Mouse (Mus musculus) liver, embryonic 14.5 days (tissue): ENCODE measurements around the gene Ankrd44. TPM values are rescaled to one million over a fixed set of nuclear protein-coding genes. Genes with fewer than 3 reads are reported as not detected.

Source experiments
- ATAC-seq: fragments of 200-750 bp; cut with Nextera tagmentation; 2 replicates; pipeline ENCODE4 v1.8.0; 2017; ENCODE audit warnings: moderate number of reproducible peaks, mild to moderate bottlenecking, moderate library complexity; ENCODE audit not compliant: insufficient read depth
- DNase-seq, 3 experiments: peaks; one replicate each; pipeline ENCODE4 v3.0.0-alpha.2; 2012 to 2013; ENCODE audit warnings: low read depth in 3 of 3, low spot score in 3 of 3
- H3K27ac ChIP-seq: fragments of 300-500 bp; sonication (generic); 2 replicates; pipeline ENCODE4 v1.5.1; 2014; ENCODE audit warnings: moderate library complexity, mild to moderate bottlenecking, control low read depth, inconsistent platforms
- H3K27me3 ChIP-seq: fragments of 300-500 bp; sonication (generic); 2 replicates; pipeline ENCODE4 v1.6.1; 2014; ENCODE audit warnings: mild to moderate bottlenecking, low read length, moderate library complexity; ENCODE audit not compliant: control insufficient read depth, insufficient read depth
- H3K36me3 ChIP-seq: fragments of 300-500 bp; sonication (generic); replicated peaks from 2 replicates; pipeline ENCODE4 v1.6.1; 2014; ENCODE audit warnings: low read depth; ENCODE audit not compliant: control insufficient read depth, insufficient read depth
- H3K4me1 ChIP-seq, 2 experiments: fragments of 200-500 bp in 1 of 2; fragments of 300-500 bp in 1 of 2; sonication (generic) in 1 of 2; replicated peaks; 2 replicates each; pipeline ENCODE4 v1.6.1; 2012 to 2014; ENCODE audit warnings: antibody characterized with exemption in 1 of 2, inconsistent platforms in 1 of 2, low read length in 1 of 2; ENCODE audit not compliant: control insufficient read depth in 2 of 2, insufficient read depth in 2 of 2
- H3K4me2 ChIP-seq: fragments of 300-500 bp; sonication (generic); 2 replicates; pipeline ENCODE4 v1.6.1; 2014; ENCODE audit warnings: low read depth, mild to moderate bottlenecking, control low read depth, moderate library complexity
- H3K4me3 ChIP-seq, 2 experiments: fragments of 200-500 bp in 1 of 2; fragments of 300-500 bp in 1 of 2; sonication (generic) in 1 of 2; 2 replicates each; pipeline ENCODE4 v1.5.1; 2012 to 2014; ENCODE audit warnings: low read depth in 2 of 2, low read length in 2 of 2, mild to moderate bottlenecking in 2 of 2, control low read depth in 1 of 2, inconsistent platforms in 1 of 2, moderate library complexity in 1 of 2; ENCODE audit not compliant: insufficient read depth in 1 of 2
- H3K9ac ChIP-seq: fragments of 300-500 bp; sonication (generic); replicated peaks from 2 replicates; pipeline ENCODE4 v1.6.1; 2014; ENCODE audit warnings: mild to moderate bottlenecking, control low read depth, moderate library complexity
- H3K9me3 ChIP-seq: fragments of 300-500 bp; sonication (generic); 2 replicates; pipeline ENCODE4 v1.6.1; 2016; ENCODE audit warnings: low read length, mixed read lengths; ENCODE audit not compliant: control insufficient read depth
- CTCF ChIP-seq: IDR thresholded peaks from 2 replicates; pipeline ENCODE4 v1.5.1; 2016; ENCODE audit warnings: antibody characterized with exemption, low read depth, control low read depth
- EP300 ChIP-seq: IDR thresholded peaks from 2 replicates; pipeline ENCODE4 v1.6.1; 2016; ENCODE audit warnings: antibody characterized with exemption, low read depth
- WGBS: fragments of 180-500 bp; shearing (Covaris S2); extraction: QIAGEN DNeasy Blood & Tissue Kit; methylation state at CpG from one replicate; pipeline ENCODE4 v1.1.7; 2014; ENCODE audit not compliant: insufficient replicate concordance; 5-methylcytosine and 5-hydroxymethylcytosine counted together
- polyA plus RNA-seq, 2 experiments: library from polyadenylated mRNA; depleted of rRNA in 1 of 2; stranded (reverse) in 1 of 2; unstranded in 1 of 2; fragments of >200 nt; fragmentation: Nextera tagmentation in 1 of 2; extraction: Ambion mirVana in 1 of 2; gene quantifications; 2 replicates each; pipeline versions ENCODE4 v1.2.1 to v1.2.3; 2012 to 2014

Gene Ankrd44
- polyA plus RNA-seq, 2 experiments, result 4.2 to 6.1 TPM

- no peaks in the 10 kb centered on the region for H3K9me3 ChIP-seq
These were observed 166.3 kb downstream of the Ankrd44 start for GRCm38 (mm10) chr1:54759841-54760240.

DNA sequence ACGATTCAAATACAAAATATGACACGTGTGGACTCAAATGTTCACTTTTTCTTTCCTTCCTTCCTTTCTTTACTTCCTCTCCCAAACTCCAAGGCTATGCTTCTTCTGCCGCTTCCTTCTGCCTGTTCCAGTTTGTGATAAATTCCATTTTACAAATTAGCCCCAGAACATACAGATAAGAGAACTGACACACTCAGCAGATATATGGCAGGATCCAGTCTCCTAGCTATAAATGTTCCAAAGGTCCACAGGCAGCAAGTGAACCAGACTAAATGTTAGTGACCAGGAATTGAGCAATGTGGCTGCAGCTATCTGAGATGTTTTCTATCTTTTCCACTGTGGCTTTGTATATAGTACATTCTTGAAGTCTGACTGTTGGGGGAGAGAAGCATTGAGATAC is 168.9 kb downstream of the Ankrd44 start:
- no peak overlapping the region for H3K4me2 ChIP-seq
- H3K9ac ChIP-seq, result no peak overlapping the region
- no peak for ATAC-seq

More at GRCm38 (mm10) chr1:54759841-54760240, 166.3 kb downstream of the Ankrd44 start:
- ATAC-seq, result no peak
- Histone ChIP-seq H3K4me1 (no peaks in the 10 kb centered on the region), H3K27me3 (no peaks in the 10 kb centered on the region), H3K36me3 (no peaks in the 10 kb centered on the region), H3K4me2 (no peak overlapping the region), H3K9ac (no peak overlapping the region), H3K27ac (no peak overlapping the region), H3K4me3 (no peak overlapping the region)
- TF ChIP-seq CTCF (no peak), EP300 (no peak)
- no peak for DNase-seq

GRCm38 (mm10) chr1:54755690-54756365 is 170.4 kb downstream of the Ankrd44 start:
- 79% methylated on average over 8 of the region's 8 CpGs for WGBS
- H3K9me3 ChIP-seq, result no peaks in the 10 kb centered on the region
- ATAC-seq, result no peak
- no peak overlapping the region for H3K4me3 ChIP-seq
- no peak for DNase-seq
- H3K9ac ChIP-seq, result no peak overlapping the region
- no peaks in the 10 kb centered on the region for H3K4me1 ChIP-seq
- H3K27me3 ChIP-seq, result no peaks in the 10 kb centered on the region
- no peak for TF ChIP-seq CTCF
- no peak for TF ChIP-seq EP300
- H3K4me2 ChIP-seq, result no peak overlapping the region
- H3K36me3 ChIP-seq, result no peaks in the 10 kb centered on the region
- no peak overlapping the region for H3K27ac ChIP-seq

More for the DNA sequence above, 168.9 kb downstream of the Ankrd44 start:
- no peaks in the 10 kb centered on the region for H3K4me1 ChIP-seq
- H3K4me3 ChIP-seq, result no peak overlapping the region
- no peaks in the 10 kb centered on the region for H3K27me3 ChIP-seq
- H3K27ac ChIP-seq, result no peak overlapping the region
- no peaks in the 10 kb centered on the region for H3K9me3 ChIP-seq
- TF ChIP-seq EP300 (no peak), CTCF (no peak)
- no peak for DNase-seq
- whole genome bisulfite sequencing, result 39% methylated on average over 3 of the region's 3 CpGs
- no peaks in the 10 kb centered on the region for H3K36me3 ChIP-seq

DNA sequence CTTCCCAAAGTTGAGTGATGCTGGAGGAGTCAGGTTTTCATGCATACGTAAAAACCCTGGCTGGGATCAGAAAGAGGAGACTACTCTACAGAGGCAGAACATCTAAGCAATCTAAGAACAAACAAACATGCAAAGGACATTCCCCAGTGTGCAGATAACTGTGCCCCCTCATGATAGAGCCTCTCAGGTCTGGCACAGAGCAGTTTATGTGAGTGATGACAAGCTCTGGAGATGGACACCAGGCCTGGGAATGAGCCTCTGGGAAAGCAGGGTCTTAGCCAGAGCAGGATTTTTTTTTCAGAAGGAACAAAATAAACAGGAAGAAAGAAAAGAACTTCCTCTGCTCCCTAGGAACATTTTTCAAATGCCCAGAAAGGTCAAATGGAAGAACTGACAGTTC is 176.2 kb downstream of the Ankrd44 start:
- Histone ChIP-seq H3K9me3 (no peaks in the 10 kb centered on the region), H3K27ac (no peak overlapping the region), H3K4me1 (no peaks in the 10 kb centered on the region), H3K27me3 (no peaks in the 10 kb centered on the region), H3K4me3 (no peak overlapping the region), H3K9ac (no peak overlapping the region), H3K36me3 (no peaks in the 10 kb centered on the region), H3K4me2 (no peak overlapping the region)
- TF ChIP-seq CTCF, result no peak
- no peak for TF ChIP-seq EP300
- DNase-seq, result no peak
- no peak for ATAC-seq
- WGBS, result 79% methylated on average over 1 of the region's 1 CpGs

DNA sequence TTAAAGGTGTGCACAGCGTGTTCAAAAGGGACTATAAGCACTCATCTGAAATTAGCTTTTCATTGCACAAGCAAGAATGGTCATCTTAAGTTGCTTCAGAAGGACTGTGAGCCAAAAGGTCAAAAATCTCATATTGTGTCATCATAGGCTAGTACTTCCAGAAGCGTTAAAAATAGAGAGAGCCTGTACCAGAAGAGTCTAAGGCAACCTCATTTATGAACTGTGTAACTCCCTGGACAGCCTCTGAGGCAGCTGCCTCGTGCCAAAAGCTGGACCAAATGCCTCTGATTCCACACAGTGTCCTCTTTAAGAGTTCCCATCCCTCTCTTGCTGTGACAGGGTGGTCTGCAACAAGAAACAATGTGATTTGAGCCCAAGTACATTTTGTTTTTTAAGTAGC is 176.7 kb downstream of the Ankrd44 start:
- Histone ChIP-seq H3K27me3 (no peaks in the 10 kb centered on the region), H3K4me3 (no peak overlapping the region), H3K27ac (no peak overlapping the region), H3K4me1 (no peaks in the 10 kb centered on the region), H3K36me3 (no peaks in the 10 kb centered on the region), H3K4me2 (no peak overlapping the region), H3K9me3 (no peaks in the 10 kb centered on the region), H3K9ac (no peak overlapping the region)
- no peak for DNase-seq
- ATAC-seq, result no peak
- no peak for TF ChIP-seq EP300
- TF ChIP-seq CTCF, result no peak
- WGBS, result 52% methylated on average over 3 of the region's 3 CpGs
